Mouse (Mus musculus) myocyte (in vitro differentiated cells): ENCODE results near the gene Ntng1.

Source experiments
- CEBPB ChIP-seq: IDR thresholded peaks from 2 replicates; pipeline ENCODE4 v1.6.1; 2011; ENCODE audit warnings: mild to moderate bottlenecking, moderate library complexity; ENCODE audit not compliant: poor library complexity, insufficient read depth, severe bottlenecking
- E2F4 ChIP-seq: IDR thresholded peaks from one replicate; pipeline ENCODE4 v1.6.1; 2011; ENCODE audit warnings: mild to moderate bottlenecking, control low read depth, moderate library complexity; ENCODE audit not compliant: insufficient read depth
- POLR2A ChIP-seq: IDR thresholded peaks from one replicate; pipeline ENCODE4 v1.6.1; 2011; ENCODE audit warnings: low read depth, mild to moderate bottlenecking, control low read depth, moderate library complexity; ENCODE audit not compliant: insufficient read length
- TCF12 ChIP-seq: IDR thresholded peaks from one replicate; pipeline ENCODE4 v1.6.1; 2011; ENCODE audit warnings: mild to moderate bottlenecking, control low read depth; ENCODE audit not compliant: poor library complexity, insufficient read depth, severe bottlenecking
- USF1 ChIP-seq: IDR thresholded peaks from one replicate; pipeline ENCODE4 v1.6.1; 2011; ENCODE audit warnings: low read depth, mild to moderate bottlenecking, control low read depth, moderate library complexity

DNA sequence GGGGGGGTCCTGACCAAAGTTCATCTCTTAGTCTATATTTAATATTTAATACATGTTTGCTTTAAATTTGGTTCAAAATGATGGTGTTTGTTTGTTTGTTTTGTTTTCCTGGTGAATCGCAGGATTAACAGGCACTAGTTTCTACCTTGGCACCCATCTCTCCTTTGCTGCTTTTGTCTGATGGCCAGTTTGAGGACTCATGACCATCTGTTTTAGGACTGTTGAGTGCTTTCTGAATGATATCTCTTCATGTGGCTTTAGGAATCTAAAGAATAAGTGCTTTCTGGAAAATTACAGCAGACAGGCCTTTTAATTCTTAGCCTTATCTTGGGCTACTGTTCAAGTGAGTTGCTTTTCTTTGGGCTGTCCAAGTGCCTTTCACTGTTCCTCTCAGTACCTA lies 318.0 kb downstream of the Ntng1 start:
- TF ChIP-seq POLR2A (no peak), E2F4 (no peak), USF1 (no peak), TCF12 (no peak), CEBPB (no peak)
